Mouse (Mus musculus) activated CD4-positive, CD25-positive, alpha-beta regulatory T cell, adult 4 months (primary cell): Measurements from ENCODE around the gene Hddc3. TPM values are rescaled to one million over a fixed set of nuclear protein-coding genes. Genes with fewer than 3 reads are reported as not detected.
"Not testable (repeated sequence)": the region's sequence is repeated elsewhere in the genome, so short reads cannot be mapped to it uniquely, and the experiment has no call there.

Experiments
- ATAC-seq: one replicate; pipeline ENCODE4 v1.8.0; 2017
- polyA plus RNA-seq, 2 experiments: library from polyadenylated mRNA; unstranded; fragments of 100-300 nt; shearing (Covaris generic); gene quantifications; one replicate each; pipeline ENCODE4 v1.2.1; 2017

The Hddc3 gene
- polyA plus RNA-seq: 1 to 10 TPM; 8.6 to 9.0 TPM

- peak; percentile 47 for ATAC-seq
These were observed at the start of gene Hddc3 for GRCm38 (mm10) chr7:80342858-80343257. Hddc3 (plus strand) TSS chr7:80343104.

GRCm38 (mm10) chr7:80294062-80294763 is 48.7 kb upstream of the Hddc3 start, which contains the start of gene Prc1:
Prc1 (plus strand) TSS chr7:80294450.
- peak; percentile 94 for ATAC-seq

GRCm38 (mm10) chr7:80294764-80295648 is 47.9 kb upstream of the Hddc3 start:
- peak; percentile 4 for ATAC-seq

- ATAC-seq: no peak
These were observed 46.4 kb upstream of the Hddc3 start for GRCm38 (mm10) chr7:80296462-80296861.

- ATAC-seq: no peak
These were observed 45.9 kb upstream of the Hddc3 start for GRCm38 (mm10) chr7:80297041-80297440.

GRCm38 (mm10) chr7:80298754-80299153 is 44.1 kb upstream of the Hddc3 start:
- no peak for ATAC-seq

- ATAC-seq: peak; percentile 74
These were observed 43.3 kb upstream of the Hddc3 start for GRCm38 (mm10) chr7:80299568-80299967.

GRCm38 (mm10) chr7:80301522-80301921 is 41.4 kb upstream of the Hddc3 start:
- no peak for ATAC-seq

GRCm38 (mm10) chr7:80307766-80308165 is 35.1 kb upstream of the Hddc3 start:
- ATAC-seq: no peak

GRCm38 (mm10) chr7:80310771-80311170 is 32.1 kb upstream of the Hddc3 start:
- no peak for ATAC-seq

- no peak for ATAC-seq
These were observed 27.2 kb upstream of the Hddc3 start for GRCm38 (mm10) chr7:80315733-80316132.

GRCm38 (mm10) chr7:80317439-80318115 is 25.3 kb upstream of the Hddc3 start:
- no peak for ATAC-seq

- no peak for ATAC-seq
These were observed 24.2 kb upstream of the Hddc3 start for GRCm38 (mm10) chr7:80318670-80319069.

GRCm38 (mm10) chr7:80319846-80320496 is 22.9 kb upstream of the Hddc3 start:
- no peak for ATAC-seq

GRCm38 (mm10) chr7:80323336-80323735 is 19.6 kb upstream of the Hddc3 start:
- ATAC-seq: no peak

- peak; percentile 98 for ATAC-seq
These were observed 18.7 kb upstream of the Hddc3 start, which contains the start of gene Rccd1 for GRCm38 (mm10) chr7:80324043-80324815. Rccd1 (minus strand) TSS chr7:80324454.

- not testable (repeated sequence) for ATAC-seq
These were observed 18.1 kb upstream of the Hddc3 start for GRCm38 (mm10) chr7:80324816-80325119.

GRCm38 (mm10) chr7:80325292-80325868 is 17.5 kb upstream of the Hddc3 start:
- no peak for ATAC-seq

GRCm38 (mm10) chr7:80326076-80326475 is 16.8 kb upstream of the Hddc3 start:
- no peak for ATAC-seq

- no peak for ATAC-seq
These were observed 12.6 kb upstream of the Hddc3 start for GRCm38 (mm10) chr7:80330278-80330677.

- no peak for ATAC-seq
These were observed 11.5 kb upstream of the Hddc3 start for GRCm38 (mm10) chr7:80331433-80331832.
